Mouse (Mus musculus): ENCODE data around the gene Slc7a7.

Gene Slc7a7

GRCm38 (mm10) chr14:54324486-54324885 lies 93.1 kb downstream of the Slc7a7 start:
- DNase-seq (ENCODE audit: low spot score) = no peak

DNA sequence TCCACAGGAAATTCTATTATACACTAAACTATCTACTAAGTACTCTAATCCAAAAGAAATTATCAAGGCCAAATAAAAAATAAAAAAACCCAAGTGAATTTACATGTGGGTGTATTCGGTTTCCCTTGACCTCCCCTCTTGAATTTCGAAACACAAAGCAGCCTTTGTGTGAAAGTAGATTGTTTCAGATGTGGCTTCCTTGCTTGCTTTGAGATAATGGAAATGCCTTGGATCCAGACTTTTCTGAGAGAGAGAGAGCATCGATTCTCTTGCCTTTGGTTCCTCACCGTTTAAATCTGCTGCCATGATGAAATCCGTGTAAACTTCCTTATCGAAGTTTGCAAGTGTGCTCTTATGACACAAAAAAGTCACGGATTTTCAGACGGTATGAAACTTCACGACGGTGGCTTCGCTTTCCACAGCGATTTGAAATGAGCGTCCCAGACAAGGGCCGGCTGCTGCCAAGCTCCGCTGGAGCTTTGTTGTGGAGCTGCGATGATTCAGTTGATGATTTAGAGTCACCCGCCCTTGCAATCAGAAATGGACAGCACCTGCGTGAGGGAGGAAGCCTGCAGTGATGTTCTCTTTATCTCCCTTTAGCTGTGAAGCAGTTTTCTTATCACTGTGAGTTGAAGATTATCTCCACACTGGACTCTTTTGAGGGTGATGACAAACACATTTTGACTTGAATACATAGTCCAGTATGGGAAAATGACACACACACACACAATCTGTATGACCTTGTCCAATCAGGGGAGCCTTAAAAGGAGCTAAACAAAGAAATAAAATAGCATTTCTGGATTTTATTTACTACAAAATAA lies 95.8 kb downstream of the Slc7a7 start:
- no peak for DNase-seq (ENCODE audit: low spot score)

Measured in urinary bladder, postnatal 10 days (tissue).